Mouse (Mus musculus): ENCODE measurements around the gene Lrrc72.

The Lrrc72 gene

DNA sequence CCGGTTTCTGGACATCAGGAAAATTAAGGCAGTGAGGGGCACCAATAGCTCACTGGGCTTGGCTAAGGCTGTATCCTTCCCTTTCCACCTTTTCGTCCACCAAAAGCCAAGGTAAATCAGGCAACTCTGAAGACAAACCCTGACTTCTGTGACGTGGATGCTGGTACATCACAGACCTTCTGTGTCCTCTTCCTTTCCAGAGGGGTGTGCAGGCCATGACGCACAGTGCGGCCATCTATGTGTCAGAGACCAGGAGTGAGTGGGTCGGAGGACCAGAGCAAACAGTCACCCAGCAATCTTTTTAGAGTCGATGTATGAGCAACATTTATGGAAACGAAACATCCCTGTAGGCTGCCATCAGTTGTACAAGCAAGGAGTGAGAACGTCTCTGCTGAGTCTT lies at the start of gene Lrrc72:
TSS of gene Lrrc72 (minus strand) at position 101 of the 400 bp plus-strand sequence.
- in situ Hi-C loops (cut with MseI, MboI) = no loop called here

- in situ Hi-C loops (cut with MseI, MboI) = no loop called here
Observed at GRCm38 (mm10) chr12:36302326-36302725, 49.1 kb upstream of the Lrrc72 start.

GRCm38 (mm10) chr12:36291346-36291745 lies 38.1 kb upstream of the Lrrc72 start:
- in situ Hi-C loops (cut with MseI, MboI) = no loop called here

- in situ Hi-C loops (cut with MseI, MboI) = no loop called here
Observed at GRCm38 (mm10) chr12:36290465-36290864, 37.3 kb upstream of the Lrrc72 start.

GRCm38 (mm10) chr12:36289634-36290033 lies 36.4 kb upstream of the Lrrc72 start:
- in situ Hi-C loops (cut with MseI, MboI) = no loop called here

- in situ Hi-C loops (cut with MseI, MboI) = no loop called here
Observed at GRCm38 (mm10) chr12:36274823-36275222, 21.6 kb upstream of the Lrrc72 start.

- in situ Hi-C loops (cut with MseI, MboI) = no loop called here
Observed at GRCm38 (mm10) chr12:36267670-36268246, 14.6 kb upstream of the Lrrc72 start.

GRCm38 (mm10) chr12:36262116-36262721 lies 9.0 kb upstream of the Lrrc72 start:
- in situ Hi-C loops (cut with MseI, MboI) = no loop called here

DNA sequence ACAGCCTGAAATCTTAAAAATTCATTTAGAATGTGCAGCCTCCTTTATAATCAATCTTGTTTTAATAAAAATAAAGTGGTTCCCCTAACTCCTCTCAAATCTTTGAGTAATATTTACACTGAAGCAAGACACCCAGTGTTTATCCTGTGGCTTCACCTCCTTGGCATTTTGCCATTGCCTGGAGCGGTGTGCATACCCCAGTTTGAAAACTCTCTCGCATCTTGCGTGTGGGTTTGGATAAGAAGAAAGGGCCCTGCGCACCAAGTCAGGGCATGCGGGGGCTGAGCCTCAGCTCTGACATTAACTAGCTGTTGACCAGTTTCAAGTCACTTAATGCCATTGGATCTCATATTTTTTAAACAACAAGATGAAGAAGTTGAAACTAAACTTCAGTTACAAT lies 2.2 kb upstream of the Lrrc72 start:
- in situ Hi-C loops (cut with MseI, MboI) = no loop called here

GRCm38 (mm10) chr12:36241171-36241570 lies 12.0 kb downstream of the Lrrc72 start:
- in situ Hi-C loops (cut with MseI, MboI) = no loop called here

DNA sequence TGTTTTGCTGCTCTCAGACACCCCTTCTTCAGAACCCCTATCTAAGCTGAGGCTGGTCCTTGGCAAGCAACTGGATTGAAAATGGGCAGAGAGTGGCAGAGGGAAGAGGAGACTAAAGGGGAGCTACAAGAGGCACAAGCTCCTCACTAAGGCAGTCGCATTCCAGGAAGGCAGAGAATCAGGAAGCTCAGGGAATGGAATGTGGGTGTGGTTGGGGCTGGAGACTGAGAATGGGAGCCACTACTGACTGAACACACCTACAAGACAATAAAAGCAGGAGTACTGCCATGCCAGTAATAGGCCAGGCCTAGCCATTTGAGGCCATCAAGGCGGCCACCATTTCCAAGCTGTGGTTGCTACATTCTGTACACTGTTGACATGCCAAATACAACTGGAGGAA lies 21.8 kb downstream of the Lrrc72 start:
- in situ Hi-C loops (cut with MseI, MboI) = no loop called here

- in situ Hi-C loops (cut with MseI, MboI) = loop anchor here in 1 of 2 experiments (25.0 kb wide), 1 partner anchor 438 kb away; no protein-coding TSS in a partner anchor
Observed at GRCm38 (mm10) chr12:36224392-36224791, 28.8 kb downstream of the Lrrc72 start.

- in situ Hi-C loops (cut with MseI, MboI) = loop anchor here (10.0 to 25.0 kb wide), 2 partner anchors 445 to 448 kb away; no protein-coding TSS in a partner anchor
Observed at GRCm38 (mm10) chr12:36216905-36217304, 36.3 kb downstream of the Lrrc72 start.

DNA sequence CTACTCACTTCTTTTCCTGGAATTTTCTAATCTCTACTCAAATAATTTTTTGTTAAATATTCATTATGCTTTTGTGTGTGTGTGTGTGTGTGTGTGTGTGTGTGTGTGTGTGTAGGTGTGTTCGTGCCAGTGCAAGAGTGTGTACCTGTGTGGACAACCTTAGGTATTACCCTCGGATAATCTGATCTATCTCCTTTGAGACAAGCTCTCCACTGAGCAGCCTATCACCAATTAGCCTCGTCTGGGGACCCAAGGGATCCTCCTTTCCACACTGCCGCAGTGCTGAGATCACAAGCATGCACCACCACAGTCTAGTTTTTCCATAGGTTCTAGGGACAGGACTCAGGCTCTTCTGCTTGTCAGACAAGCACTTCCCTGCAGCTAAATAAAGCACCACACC lies 37.0 kb downstream of the Lrrc72 start:
- in situ Hi-C loops (cut with MseI, MboI) = loop anchor here (10.0 to 25.0 kb wide), 2 partner anchors 446 to 449 kb away; no protein-coding TSS in a partner anchor

DNA sequence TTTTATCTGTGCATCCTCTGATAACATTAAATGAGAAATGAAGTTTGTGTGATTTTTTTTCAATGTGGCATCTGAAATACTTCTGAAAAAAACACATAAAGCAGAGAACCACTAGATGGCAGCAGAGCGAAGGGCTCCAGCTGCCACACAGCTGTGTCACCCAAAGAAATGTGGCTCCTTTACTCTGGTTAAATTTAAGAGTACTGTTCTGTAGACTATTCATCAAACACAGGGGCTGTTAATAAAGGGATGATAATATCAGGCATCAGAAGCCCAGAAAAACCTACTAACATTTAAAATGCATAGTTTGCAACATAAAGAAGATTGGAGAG lies 38.1 kb downstream of the Lrrc72 start:
- in situ Hi-C loops (cut with MseI, MboI) = loop anchor here (10.0 to 25.0 kb wide), 2 partner anchors 447 to 450 kb away; no protein-coding TSS in a partner anchor

DNA sequence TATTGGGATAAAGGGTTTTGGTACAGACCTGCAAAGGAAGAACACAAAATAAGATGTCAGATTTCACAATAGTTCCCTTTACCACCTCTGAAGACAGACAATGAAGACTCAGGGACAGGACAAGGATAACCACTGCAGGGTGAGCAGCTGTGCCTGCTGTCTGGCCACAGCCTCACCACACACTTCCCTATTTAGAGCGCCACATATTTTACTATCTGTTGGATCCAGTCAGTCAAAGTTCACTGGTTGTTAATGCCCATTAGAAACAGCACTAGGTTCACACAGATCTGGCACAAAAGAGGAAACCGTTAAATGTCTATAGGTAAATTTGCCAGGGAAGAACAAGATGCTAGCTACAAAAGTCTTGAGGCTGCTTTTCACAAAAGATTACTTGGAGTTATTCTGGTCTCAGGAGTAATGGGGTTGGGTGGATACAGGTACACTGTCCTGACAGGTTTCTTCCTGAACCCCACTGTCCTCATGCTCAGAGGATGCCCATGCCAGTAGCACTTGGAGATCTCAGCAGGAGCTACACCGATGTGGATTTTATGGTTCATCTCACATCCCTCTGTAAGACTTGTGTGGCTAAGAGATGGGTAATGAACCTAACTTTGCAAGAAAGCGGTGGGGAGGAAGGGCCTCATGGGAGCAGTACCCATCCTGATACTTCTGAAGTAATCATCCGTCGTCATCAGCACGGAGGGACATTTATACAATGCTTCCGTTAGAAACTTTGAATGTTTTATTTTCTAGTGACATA lies 38.6 kb downstream of the Lrrc72 start:
- in situ Hi-C loops (cut with MseI, MboI) = loop anchor here (10.0 to 25.0 kb wide), 2 partner anchors 448 to 450 kb away; no protein-coding TSS in a partner anchor

GRCm38 (mm10) chr12:36210096-36210495 lies 43.1 kb downstream of the Lrrc72 start:
- in situ Hi-C loops (cut with MseI, MboI) = loop anchor here (10.0 to 25.0 kb wide), 2 partner anchors 452 to 455 kb away; no protein-coding TSS in a partner anchor

GRCm38 (mm10) chr12:36208456-36208855 lies 44.7 kb downstream of the Lrrc72 start:
- in situ Hi-C loops (cut with MseI, MboI) = loop anchor here in 1 of 2 experiments (25.0 kb wide), 1 partner anchor 454 kb away; no protein-coding TSS in a partner anchor

DNA sequence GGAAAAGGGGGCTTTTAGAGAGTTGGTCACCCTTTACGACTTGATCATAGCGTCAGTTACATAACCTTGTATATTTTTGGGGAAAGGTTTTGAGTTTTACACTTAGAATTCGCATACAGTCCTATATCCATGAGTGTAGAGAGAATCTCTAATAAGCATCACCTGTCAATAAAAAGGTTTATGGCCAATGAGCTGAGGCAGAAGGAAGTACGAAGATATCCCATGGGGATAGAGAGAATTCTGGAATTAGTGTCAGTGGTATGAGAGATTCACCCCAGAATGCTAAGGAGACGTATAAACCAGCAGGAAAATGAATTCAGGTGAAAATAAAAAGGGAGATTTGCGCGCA lies 45.4 kb downstream of the Lrrc72 start:
- in situ Hi-C loops (cut with MseI, MboI) = loop anchor here in 1 of 2 experiments (25.0 kb wide), 1 partner anchor 455 kb away; no protein-coding TSS in a partner anchor

GRCm38 (mm10) chr12:36207072-36207799 lies 46.0 kb downstream of the Lrrc72 start:
- in situ Hi-C loops (cut with MseI, MboI) = loop anchor here in 1 of 2 experiments (25.0 kb wide), 1 partner anchor 455 kb away; no protein-coding TSS in a partner anchor

DNA sequence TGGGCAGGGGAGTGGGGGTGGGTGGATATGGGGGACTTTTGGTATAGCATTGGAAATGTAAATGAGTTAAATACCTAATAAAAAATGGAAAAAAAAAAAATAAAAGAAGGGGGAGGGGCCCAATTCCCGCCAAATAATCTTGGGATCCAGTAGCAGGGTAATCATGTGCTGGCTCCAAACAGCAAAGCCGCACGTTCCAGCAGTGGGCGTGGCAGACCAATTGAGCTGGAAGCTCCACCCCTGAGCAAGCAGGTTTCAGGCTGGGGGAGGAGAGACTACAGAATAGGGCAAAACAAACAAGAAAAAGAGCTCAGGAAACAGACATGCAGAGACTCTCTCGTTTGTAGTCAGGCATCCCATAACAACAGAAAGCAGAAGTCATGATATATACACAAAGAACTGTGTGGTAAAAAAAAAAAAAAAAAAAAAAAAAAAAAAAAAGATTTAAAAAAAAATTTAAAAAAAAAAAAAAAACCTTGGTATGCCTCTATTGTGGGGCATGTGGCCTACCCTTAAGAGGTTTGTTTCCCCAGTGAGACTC lies 47.5 kb downstream of the Lrrc72 start:
- in situ Hi-C loops (cut with MseI, MboI) = loop anchor here in 1 of 2 experiments (25.0 kb wide), 1 partner anchor 457 kb away; no protein-coding TSS in a partner anchor
